Mouse (Mus musculus): ENCODE measurements around the gene Med9.

GRCm38 (mm10) chr11:59973389-59973788 is 25.4 kb downstream of the Med9 start:
- TF ChIP-seq CTCF (IDR thresholded peaks at IDR 0.05; ENCODE audit: control insufficient read depth, insufficient read depth, insufficient read length), result no peak
- no peak for TF ChIP-seq MYOD1 (IDR thresholded peaks at IDR 0.05; ENCODE audit: control insufficient read depth, insufficient read length, low read depth)
- no peak for TF ChIP-seq MAX (IDR thresholded peaks at IDR 0.05)
- TF ChIP-seq FOSL1 (IDR thresholded peaks at IDR 0.05; ENCODE audit: insufficient read depth, low read length, poor library complexity, severe bottlenecking), result no peak
- TF ChIP-seq USF1 (IDR thresholded peaks at IDR 0.05; ENCODE audit: low read depth), result no peak
